Mouse (Mus musculus) bone marrow, adult 2 months (tissue): ENCODE results near the gene Diablo. TPM values are rescaled to one million over a fixed set of nuclear protein-coding genes. Genes with fewer than 3 reads are reported as not detected.

Experiments used
- H3K27ac ChIP-seq: fragments of 200-500 bp; 2 replicates; pipeline ENCODE4 v1.5.1; 2012; ENCODE audit warnings: low read depth, mild to moderate bottlenecking, control low read depth, inconsistent platforms, low read length; ENCODE audit not compliant: control insufficient read depth, poor library complexity, insufficient read depth
- H3K4me1 ChIP-seq: fragments of 200-500 bp; 2 replicates; pipeline ENCODE4 v1.6.1; 2011; ENCODE audit warnings: low read length; ENCODE audit not compliant: control insufficient read depth, insufficient read depth
- H3K4me3 ChIP-seq: fragments of 200-500 bp; replicated peaks from 2 replicates; pipeline ENCODE3; 2011; ENCODE audit warnings: mild to moderate bottlenecking, low read depth, low read length, control low read depth; ENCODE audit not compliant: control insufficient read depth
- CTCF ChIP-seq: fragments of 200-500 bp; IDR thresholded peaks from 2 replicates; pipeline ENCODE4 v1.5.1; 2011; ENCODE audit warnings: low read length, control low read depth; ENCODE audit not compliant: control insufficient read depth, insufficient read depth
- POLR2A ChIP-seq: fragments of 200-500 bp; IDR thresholded peaks from 2 replicates; pipeline ENCODE4 v1.6.1; 2011; ENCODE audit warnings: low read depth, mild to moderate bottlenecking, control low read depth, low read length, borderline replicate concordance; ENCODE audit not compliant: control insufficient read depth
- WGBS: fragments of 180-500 bp; shearing (Covaris S2); methylation state at CpG from one replicate; pipeline ENCODE4 v1.1.7; 2018; 5-methylcytosine and 5-hydroxymethylcytosine counted together
- polyA plus RNA-seq: library from polyadenylated mRNA; stranded (reverse); fragments of >200 nt; gene quantifications from 2 replicates; pipeline ENCODE4 v1.2.4, GENCODE M21; 2011; ENCODE audit warnings: low replicate concordance; ENCODE audit not compliant: missing spikeins, insufficient read depth, insufficient read length

Diablo gene
- polyA plus RNA-seq, 1 experiment: 36.7 TPM

DNA sequence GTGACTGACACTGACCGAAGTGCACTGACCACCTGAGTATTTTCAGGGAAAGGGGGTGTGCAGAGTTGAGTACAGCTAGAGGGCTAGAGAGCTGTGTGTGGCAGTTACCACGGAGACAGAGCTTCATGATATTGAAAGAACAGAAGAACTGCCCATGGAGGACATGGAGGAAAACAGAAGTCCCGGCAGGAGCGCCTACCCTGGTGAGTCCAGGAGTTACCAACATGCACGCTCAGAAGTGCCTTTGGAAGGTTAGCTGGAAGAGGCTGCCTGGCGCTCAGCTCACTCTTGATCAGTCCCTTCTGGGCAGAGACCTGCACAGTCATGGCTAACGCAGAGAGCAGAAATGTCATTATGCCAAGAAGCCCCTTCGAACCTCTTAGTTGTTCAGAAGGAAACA lies 6.1 kb upstream of the Diablo start:
- no peak for TF ChIP-seq CTCF
- TF ChIP-seq POLR2A: no peak
- no peak overlapping the region for H3K27ac ChIP-seq
- no peaks in the 10 kb centered on the region for H3K4me1 ChIP-seq
- no peak overlapping the region for H3K4me3 ChIP-seq
- 90% methylated on average over 8 of the region's 8 CpGs for WGBS

DNA sequence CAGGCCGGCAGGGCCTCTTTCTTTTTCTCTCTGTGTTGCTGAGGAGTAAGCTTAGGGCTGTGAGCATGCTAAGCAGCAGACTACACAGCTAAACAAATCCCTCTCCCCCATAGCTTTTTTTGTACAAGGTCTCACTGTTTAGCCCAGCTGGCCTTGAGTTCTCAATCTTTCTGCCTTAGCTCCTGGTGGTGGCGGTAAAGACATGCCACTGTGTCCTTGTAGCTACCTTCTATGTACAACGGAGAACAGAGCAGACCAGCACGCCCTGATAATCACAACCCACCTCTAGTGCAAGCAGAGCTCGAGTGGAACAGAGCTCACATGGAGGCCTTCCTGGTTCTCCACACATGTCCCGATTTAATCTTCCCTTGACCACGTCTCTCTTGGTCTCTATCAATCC lies 4.7 kb upstream of the Diablo start:
- WGBS: 83% methylated on average over 7 of the region's 7 CpGs
- Histone ChIP-seq H3K4me1 (peaks cover 2% of the 10 kb centered on the region), H3K4me3 (no peak overlapping the region), H3K27ac (no peak overlapping the region)
- TF ChIP-seq CTCF (no peak), POLR2A (no peak)

DNA sequence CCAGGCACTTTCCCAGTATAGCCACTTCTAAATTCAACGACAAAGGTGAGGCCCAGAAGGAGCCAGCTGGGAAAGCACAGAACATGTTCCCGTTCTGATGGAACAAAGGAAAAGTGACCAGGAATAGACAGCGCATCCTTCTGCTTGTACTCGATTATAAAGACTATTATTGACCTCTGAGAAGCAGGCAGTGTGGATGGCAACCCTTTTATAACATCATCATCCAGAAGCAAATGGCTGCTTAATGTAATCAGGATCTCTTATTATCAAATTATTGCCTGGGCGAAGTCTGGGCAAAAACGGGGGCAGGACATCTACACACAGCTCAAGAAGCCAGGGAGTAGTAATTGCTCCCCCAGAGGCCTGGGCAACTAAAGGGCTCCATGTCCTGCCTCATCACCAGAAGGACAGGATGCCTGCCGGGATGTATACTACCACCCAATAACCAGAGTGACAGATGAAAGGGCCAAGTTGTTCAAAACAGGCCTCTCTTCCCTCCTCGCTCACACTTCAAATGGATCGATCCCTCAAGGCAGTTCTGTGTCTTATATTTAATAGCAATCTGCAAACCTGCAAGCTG lies 2.0 kb upstream of the Diablo start:
- 89% methylated on average over 9 of the region's 9 CpGs for WGBS
- TF ChIP-seq POLR2A (no peak), CTCF (no peak)
- H3K4me3 ChIP-seq: no peak overlapping the region
- no peak overlapping the region for H3K27ac ChIP-seq
- peaks cover 2% of the 10 kb centered on the region for H3K4me1 ChIP-seq

DNA sequence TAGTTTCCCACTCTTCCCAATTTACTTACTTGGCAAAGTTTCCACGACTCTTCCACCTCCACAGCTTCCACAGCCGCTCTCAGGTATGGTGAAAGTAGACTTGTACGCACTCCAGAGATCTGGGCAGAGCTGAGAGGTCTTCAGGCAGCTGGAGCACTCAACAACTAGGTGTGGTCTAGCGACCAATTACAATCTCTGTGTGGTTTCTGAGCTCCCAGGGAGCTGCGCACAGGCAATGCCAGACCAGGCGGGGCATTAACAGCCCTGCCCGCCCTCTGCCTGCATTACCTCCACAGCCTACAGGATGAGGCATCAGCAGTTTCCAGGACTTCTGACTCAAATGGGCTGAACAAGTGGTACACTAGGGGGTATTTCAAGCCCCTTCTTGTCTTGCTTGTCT lies 1.3 kb upstream of the Diablo start, which contains the start of gene Gm49027:
Gm49027 (minus strand) TSS at position 208 of the 400 bp plus-strand sequence.
- 81% methylated on average over 7 of the region's 7 CpGs for WGBS
- peak within 1 kb of the TSS; percentile 95 for H3K4me3 ChIP-seq
- no peak within 1 kb of the TSS; the same call in 1 of the 2 replicates for H3K27ac ChIP-seq
- no peak for TF ChIP-seq POLR2A
- TF ChIP-seq CTCF: no peak
- H3K4me1 ChIP-seq: peaks cover 2% of the 10 kb centered on the region

DNA sequence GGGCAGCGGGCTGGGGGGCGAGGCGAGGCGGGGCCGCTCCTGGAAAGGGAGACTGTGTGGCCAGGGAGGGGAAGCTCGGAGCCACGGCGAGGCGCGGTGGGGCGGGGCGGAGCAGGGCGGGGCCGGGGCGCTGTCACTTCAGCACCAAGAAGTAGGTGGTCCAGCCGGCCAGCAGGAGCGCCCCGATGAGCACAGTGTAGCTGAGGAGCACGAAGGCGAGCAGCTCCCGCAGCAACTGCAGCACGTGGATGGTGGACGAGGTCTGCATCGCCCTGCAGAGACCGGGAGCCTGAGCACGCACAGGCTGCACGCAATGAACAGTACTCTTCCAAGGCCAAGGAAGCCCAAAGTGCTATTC lies 396 bp upstream of the Diablo start:
- peak; percentile 5; the same call in 1 of the 2 replicates for TF ChIP-seq CTCF
- TF ChIP-seq POLR2A: no peak
- H3K27ac ChIP-seq: peak overlapping the region; percentile 75
- peaks cover 2% of the 10 kb centered on the region for H3K4me1 ChIP-seq
- under 1% methylated on average over 25 of the region's 27 CpGs for WGBS
- peak overlapping the region; percentile 95 for H3K4me3 ChIP-seq

DNA sequence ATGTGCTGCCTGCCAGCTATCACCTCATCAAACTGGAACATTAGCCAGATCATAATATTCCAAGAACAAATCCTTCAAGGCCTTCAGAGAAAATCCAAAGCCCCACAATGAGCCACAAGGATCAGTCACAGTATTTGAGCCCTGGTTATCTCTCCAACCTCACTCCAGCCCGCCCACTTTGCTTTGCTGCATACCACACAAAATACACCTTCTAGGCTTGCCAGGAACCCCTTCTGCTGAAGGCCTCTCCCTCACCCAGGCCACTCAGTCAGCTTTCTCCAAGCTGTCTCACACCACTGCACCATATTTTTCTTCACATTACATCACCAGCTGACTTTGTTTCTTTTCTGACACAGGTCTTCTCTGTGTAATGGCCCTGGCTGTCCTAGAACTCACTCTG lies 1.8 kb downstream of the Diablo start:
- TF ChIP-seq CTCF (no peak), POLR2A (no peak)
- 72% methylated on average over 1 of the region's 1 CpGs for WGBS

DNA sequence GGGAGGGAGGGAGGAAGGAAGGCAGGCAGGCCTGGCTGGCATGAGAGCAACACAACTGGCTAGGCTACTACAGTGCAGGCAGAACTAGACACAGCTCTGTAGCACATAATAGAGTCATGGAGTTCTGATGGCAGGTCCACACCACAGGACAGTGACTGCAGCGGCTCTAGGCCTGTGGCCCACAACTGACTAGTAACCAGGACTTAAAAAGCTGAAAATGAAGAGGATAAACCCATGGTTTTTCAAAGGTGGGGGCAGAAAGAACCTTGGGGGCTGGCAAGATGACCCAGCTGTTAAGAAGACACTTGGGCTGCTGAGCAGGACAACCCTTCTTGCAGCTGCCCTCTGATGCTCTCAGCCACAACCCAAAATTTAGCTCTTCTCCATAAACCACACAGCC lies 2.4 kb downstream of the Diablo start:
- 86% methylated on average over 1 of the region's 1 CpGs for WGBS
- no peak for TF ChIP-seq CTCF
- TF ChIP-seq POLR2A: no peak
- Histone ChIP-seq H3K4me1 (peaks cover 2% of the 10 kb centered on the region), H3K27ac (no peak overlapping the region), H3K4me3 (no peak overlapping the region)

More for the DNA sequence above, 1.8 kb downstream of the Diablo start:
- H3K27ac ChIP-seq: no peak overlapping the region
- H3K4me1 ChIP-seq: peaks cover 2% of the 10 kb centered on the region
- H3K4me3 ChIP-seq: no peak overlapping the region

DNA sequence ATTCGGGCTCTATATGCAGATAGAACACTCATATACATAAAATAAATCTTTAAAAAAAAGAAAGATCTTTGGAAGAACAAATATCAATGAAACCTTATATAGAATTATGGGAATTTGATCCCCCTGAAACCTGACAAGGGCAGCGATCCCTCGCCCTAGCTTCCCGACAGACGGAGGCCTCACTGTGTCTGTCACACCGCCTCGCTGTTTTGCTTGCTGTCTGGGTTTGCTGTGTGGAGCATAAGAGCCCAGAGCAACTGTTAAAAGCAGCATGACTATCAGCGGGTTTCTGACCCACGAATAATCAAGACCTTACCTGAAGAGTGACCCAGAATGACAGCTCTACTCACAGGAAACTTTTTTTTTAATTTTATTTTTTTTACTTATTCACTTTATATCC lies 3.3 kb downstream of the Diablo start:
- TF ChIP-seq POLR2A (no peak), CTCF (no peak)
- no peak overlapping the region for H3K4me3 ChIP-seq
- peaks cover 2% of the 10 kb centered on the region for H3K4me1 ChIP-seq
- H3K27ac ChIP-seq: no peak overlapping the region
- 92% methylated on average over 9 of the region's 9 CpGs for WGBS

DNA sequence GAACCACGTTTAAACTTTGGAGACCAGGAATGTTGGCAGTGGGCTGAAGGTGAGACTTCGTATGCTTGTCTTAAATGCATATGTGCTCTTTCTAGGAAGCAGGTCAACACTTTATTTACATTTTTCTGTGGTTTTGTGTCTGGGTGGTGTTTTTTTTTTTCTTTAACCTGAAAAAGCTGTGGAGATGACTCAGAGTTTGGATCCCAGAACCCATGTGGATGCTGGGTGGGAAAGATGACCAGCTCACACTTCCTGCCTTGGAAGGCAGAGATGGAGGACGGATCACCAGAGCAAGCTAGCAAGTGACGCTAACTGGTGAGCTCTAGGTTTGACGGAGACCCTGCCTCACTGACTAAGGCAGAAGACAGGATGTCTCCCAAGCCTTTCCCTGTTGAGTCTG lies 9.1 kb downstream of the Diablo start:
- WGBS: 89% methylated on average over 5 of the region's 5 CpGs
- Histone ChIP-seq H3K4me3 (no peak overlapping the region), H3K27ac (no peak overlapping the region), H3K4me1 (no peaks in the 10 kb centered on the region)
- TF ChIP-seq CTCF (no peak), POLR2A (no peak)
